Mouse (Mus musculus) intestine, embryonic 14.5 days (tissue): ENCODE measurements around the gene AC170998.1. TPM values are rescaled to one million over a fixed set of nuclear protein-coding genes. Genes with fewer than 3 reads are reported as not detected.
"Not testable (repeated sequence)": the region's sequence is repeated elsewhere in the genome, so short reads cannot be mapped to it uniquely, and the experiment has no call there.

ENCODE experiments used
- ATAC-seq: fragments of 200-750 bp; cut with Nextera tagmentation; replicated peaks from 2 replicates; pipeline ENCODE4 v1.8.0; 2017; ENCODE audit warnings: low read depth, moderate number of reproducible peaks, moderate TSS enrichment, moderate library complexity; ENCODE audit not compliant: low FRiP score, low TSS enrichment
- DNase-seq: peaks from one replicate; pipeline ENCODE4 v3.0.0-alpha.2; 2018; ENCODE audit warnings: low spot score
- H3K27ac ChIP-seq: fragments of 300-500 bp; sonication (generic); 2 replicates; pipeline ENCODE4 v1.5.1; 2014; ENCODE audit warnings: low read depth, mild to moderate bottlenecking, control low read depth
- H3K27me3 ChIP-seq: fragments of 300-500 bp; sonication (generic); replicated peaks from 2 replicates; pipeline ENCODE4 v1.6.1; 2014; ENCODE audit warnings: low read length, control low read depth; ENCODE audit not compliant: control insufficient read depth, insufficient read depth
- H3K36me3 ChIP-seq: fragments of 300-500 bp; sonication (generic); 2 replicates; pipeline ENCODE4 v1.6.1; 2014; ENCODE audit warnings: low read length, control low read depth; ENCODE audit not compliant: control insufficient read depth, insufficient read depth
- H3K4me1 ChIP-seq: fragments of 300-500 bp; sonication (generic); replicated peaks from 2 replicates; pipeline ENCODE4 v1.6.1; 2014; ENCODE audit warnings: low read length, control low read depth, mixed read lengths; ENCODE audit not compliant: control insufficient read depth, insufficient read depth
- H3K4me2 ChIP-seq: fragments of 300-500 bp; sonication (generic); 2 replicates; pipeline ENCODE4 v1.6.1; 2014; ENCODE audit warnings: low read length
- H3K4me3 ChIP-seq: fragments of 300-500 bp; sonication (generic); 2 replicates; pipeline ENCODE4 v1.5.1; 2014; ENCODE audit warnings: low read depth, low read length, control low read depth, mixed read lengths
- H3K9ac ChIP-seq: fragments of 300-500 bp; sonication (generic); 2 replicates; pipeline ENCODE4 v1.6.1; 2014; ENCODE audit warnings: mild to moderate bottlenecking, low read length
- H3K9me3 ChIP-seq: fragments of 300-500 bp; sonication (generic); 2 replicates; pipeline ENCODE4 v1.6.1; 2016; ENCODE audit warnings: low read length, control low read depth; ENCODE audit not compliant: control insufficient read depth
- WGBS: fragments of 180-500 bp; shearing (Covaris S2); extraction: QIAGEN DNeasy Blood & Tissue Kit; methylation state at CpG from one replicate; pipeline ENCODE4 v1.1.7; 2014; 5-methylcytosine and 5-hydroxymethylcytosine counted together
- polyA plus RNA-seq: library from polyadenylated mRNA; unstranded; fragments of >200 nt; fragmentation: Nextera tagmentation; extraction: Ambion mirVana; gene quantifications from 2 replicates; pipeline ENCODE4 v1.2.1, GENCODE M21; 2014

The AC170998.1 gene
- polyA plus RNA-seq, 1 experiment from 2014 or later: 4.0 TPM

GRCm38 (mm10) chr17:28769875-28770421 is 44.1 kb downstream of the AC170998.1 start:
- H3K4me1 ChIP-seq: peaks cover 11% of the 10 kb centered on the region
- WGBS: 2% methylated on average over 24 of the region's 24 CpGs
- H3K36me3 ChIP-seq: no peaks in the 10 kb centered on the region
- peak overlapping the region; percentile 78 for H3K4me2 ChIP-seq
- H3K9me3 ChIP-seq: no peaks in the 10 kb centered on the region
- ATAC-seq (peak; percentile 64), DNase-seq (peak; percentile 78)
- H3K4me3 ChIP-seq: peak overlapping the region; percentile 63
- H3K27me3 ChIP-seq: no peaks in the 10 kb centered on the region
- peak overlapping the region; percentile 66 for H3K9ac ChIP-seq
- peak overlapping the region; percentile 67 for H3K27ac ChIP-seq

GRCm38 (mm10) chr17:28771289-28771688 is 45.4 kb downstream of the AC170998.1 start:
- no peak overlapping the region for H3K4me3 ChIP-seq

GRCm38 (mm10) chr17:28774303-28774702 is 48.4 kb downstream of the AC170998.1 start:
- not testable (repeated sequence) for ATAC-seq, H3K4me2 ChIP-seq, H3K27ac ChIP-seq, H3K27me3 ChIP-seq, H3K9ac ChIP-seq, H3K9me3 ChIP-seq, H3K4me3 ChIP-seq, DNase-seq
- H3K36me3 ChIP-seq: peaks cover 22% of the 10 kb centered on the region
- peaks cover 11% of the 10 kb centered on the region for H3K4me1 ChIP-seq
- 95% methylated on average over 8 of the region's 9 CpGs for WGBS

More at GRCm38 (mm10) chr17:28771289-28771688, 45.4 kb downstream of the AC170998.1 start:
- ATAC-seq (no peak), DNase-seq (no peak)
- no peak overlapping the region for H3K9ac ChIP-seq
- H3K36me3 ChIP-seq: peaks cover 6% of the 10 kb centered on the region
- peaks cover 11% of the 10 kb centered on the region for H3K4me1 ChIP-seq
- H3K27ac ChIP-seq: no peak overlapping the region
- no peaks in the 10 kb centered on the region for H3K9me3 ChIP-seq
- peak overlapping the region; percentile 78; the same call in 1 of the 2 replicates for H3K4me2 ChIP-seq
- WGBS: 87% methylated on average over 5 of the region's 5 CpGs
- no peaks in the 10 kb centered on the region for H3K27me3 ChIP-seq

GRCm38 (mm10) chr17:28775161-28775560 is 49.3 kb downstream of the AC170998.1 start:
- no peaks in the 10 kb centered on the region for H3K9me3 ChIP-seq
- ATAC-seq: no peak
- WGBS: 79% methylated on average over 4 of the region's 4 CpGs

More at GRCm38 (mm10) chr17:28775161-28775560, 49.3 kb downstream of the AC170998.1 start:
- Histone ChIP-seq H3K36me3 (peaks cover 22% of the 10 kb centered on the region), H3K9ac (no peak overlapping the region), H3K27ac (no peak overlapping the region), H3K27me3 (no peaks in the 10 kb centered on the region), H3K4me1 (0 out of 2 replicates have a peak, but pooled peaks cover 4% of the 10 kb centered on the region), H3K4me3 (no peak overlapping the region), H3K4me2 (no peak overlapping the region)
- DNase-seq: no peak

Other genes starting within 250 kb of the AC170998.1 start
- 8.1 and 8.7 TPM in 2 replicates for gene Fkbp5, start 208.6 kb upstream of the AC170998.1 start, polyA plus RNA-seq
- gene Armc12, start 195.3 kb upstream of the AC170998.1 start, polyA plus RNA-seq: not detected in 2 replicates
- gene Clpsl2, start 176.7 kb upstream of the AC170998.1 start, polyA plus RNA-seq: not detected in 2 replicates
- 18.6 and 323 TPM in 2 replicates for gene Clps, start 165.3 kb upstream of the AC170998.1 start, polyA plus RNA-seq
- 1.5 and 2.0 TPM in 2 replicates for gene Lhfpl5, start 150.4 kb upstream of the AC170998.1 start, polyA plus RNA-seq
- 124 and 126 TPM in 2 replicates for gene Srpk1, start 103.4 kb upstream of the AC170998.1 start, polyA plus RNA-seq
- 0.35 and 0.55 TPM in 2 replicates for gene Slc26a8, start 35.9 kb upstream of the AC170998.1 start, polyA plus RNA-seq
- 60.7 and 62.6 TPM in 2 replicates for gene Mapk14, start 34.8 kb upstream of the AC170998.1 start, polyA plus RNA-seq
- 135 and 136 TPM in 2 replicates for gene Mapk13, start 43.2 kb downstream of the AC170998.1 start, polyA plus RNA-seq
- 11.1 and 12.9 TPM in 2 replicates for gene Brpf3, start 75.0 kb downstream of the AC170998.1 start, polyA plus RNA-seq
- 0.76 and 1.1 TPM in 2 replicates for gene Pnpla1, start 132.3 kb downstream of the AC170998.1 start, polyA plus RNA-seq
- gene 4930539E08Rik, start 189.2 kb downstream of the AC170998.1 start, polyA plus RNA-seq: 3.6 and 4.5 TPM in 2 replicates
- gene Pxt1, start 217.8 kb downstream of the AC170998.1 start, polyA plus RNA-seq: not detected in 2 replicates
- 72.6 and 82.4 TPM in 2 replicates for gene Kctd20, start 225.9 kb downstream of the AC170998.1 start, polyA plus RNA-seq